Mouse (Mus musculus) liver, embryonic 14.5 days (tissue): ENCODE results near the gene Wwc2.

Source experiments
- CTCF ChIP-seq: IDR thresholded peaks from 2 replicates; pipeline ENCODE4 v1.5.1; 2016; ENCODE audit warnings: antibody characterized with exemption, low read depth, control low read depth
- EP300 ChIP-seq: IDR thresholded peaks from 2 replicates; pipeline ENCODE4 v1.6.1; 2016; ENCODE audit warnings: antibody characterized with exemption, low read depth

DNA sequence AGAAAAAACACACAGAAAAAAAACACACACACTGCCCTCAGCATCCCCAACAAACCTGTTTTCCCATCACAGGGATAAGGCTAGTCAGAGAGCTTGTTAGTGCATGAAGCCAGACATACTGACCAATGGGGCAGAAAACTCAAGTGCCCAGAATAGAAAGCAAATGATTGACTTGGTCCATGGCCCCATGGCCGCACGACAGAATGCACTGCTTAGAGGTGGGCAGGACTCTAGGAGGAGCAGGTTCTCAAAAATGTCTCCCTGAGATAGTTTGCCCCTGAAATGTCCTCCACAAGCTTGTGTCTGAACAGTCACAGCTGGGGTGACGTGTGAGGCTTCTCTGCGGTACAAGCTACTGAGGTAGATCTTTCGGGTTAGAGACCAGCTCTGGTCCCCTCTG is 20.1 kb downstream of the Wwc2 start:
- TF ChIP-seq CTCF = no peak
- no peak for TF ChIP-seq EP300
